Mouse (Mus musculus): ENCODE results near the gene Cyp2s1. TPM values are rescaled to one million over a fixed set of nuclear protein-coding genes. Genes with fewer than 3 reads are reported as not detected.

The Cyp2s1 gene
- total and polyA plus RNA-seq, 2 experiments from 2014 or later: 4.4 to 12.7 TPM

DNA sequence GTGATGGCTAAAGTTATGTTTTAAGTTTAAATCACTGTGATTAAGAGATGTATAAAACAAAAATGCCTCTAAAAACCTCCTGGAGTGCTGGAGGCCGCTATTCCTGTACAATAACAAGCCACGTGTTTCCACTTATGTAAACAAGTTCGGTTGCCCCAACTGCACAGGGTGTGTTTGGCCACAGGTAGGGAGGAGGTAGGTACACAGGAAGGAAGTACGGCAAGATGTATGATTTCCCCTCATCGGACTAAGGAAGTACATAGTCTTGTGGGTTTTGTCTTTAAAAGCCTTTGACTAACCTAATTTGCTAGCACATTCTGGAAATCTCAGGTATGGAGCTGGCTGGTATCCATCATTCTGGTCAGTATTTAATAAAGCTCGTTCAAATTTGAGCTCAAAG is 9.3 kb upstream of the Cyp2s1 start:
- TF ChIP-seq EP300 (IDR thresholded peaks at IDR 0.05; ENCODE audit: low read depth) (no peak), CTCF (IDR thresholded peaks at IDR 0.05; ENCODE audit: low read depth) (no peak)
- no peak overlapping the region for H3K9ac ChIP-seq (replicated peaks; ENCODE audit: low read depth, low read length)
- no peak overlapping the region for H3K27ac ChIP-seq (ENCODE audit: low read depth)
- ATAC-seq (ENCODE audit: insufficient read depth, low read depth) (no peak), DNase-seq (ENCODE audit: low spot score) (no peak)
- no peaks in the 10 kb centered on the region for H3K36me3 ChIP-seq (replicated peaks; ENCODE audit: control insufficient read depth, insufficient read depth, low read length)
- 67% methylated on average over 6 of the region's 6 CpGs for WGBS
- no peak overlapping the region for H3K4me2 ChIP-seq (ENCODE audit: low read depth, low read length)
- H3K4me3 ChIP-seq (ENCODE audit: low read depth, low read length): no peak overlapping the region
- peaks cover 12% of the 10 kb centered on the region for H3K4me1 ChIP-seq (ENCODE audit: control insufficient read depth, insufficient read depth)
- H3K9me3 ChIP-seq (replicated peaks; ENCODE audit: control insufficient read depth, low read length): no peaks in the 10 kb centered on the region
- H3K27me3 ChIP-seq (ENCODE audit: control insufficient read depth, insufficient read depth, low read length): no peaks in the 10 kb centered on the region

DNA sequence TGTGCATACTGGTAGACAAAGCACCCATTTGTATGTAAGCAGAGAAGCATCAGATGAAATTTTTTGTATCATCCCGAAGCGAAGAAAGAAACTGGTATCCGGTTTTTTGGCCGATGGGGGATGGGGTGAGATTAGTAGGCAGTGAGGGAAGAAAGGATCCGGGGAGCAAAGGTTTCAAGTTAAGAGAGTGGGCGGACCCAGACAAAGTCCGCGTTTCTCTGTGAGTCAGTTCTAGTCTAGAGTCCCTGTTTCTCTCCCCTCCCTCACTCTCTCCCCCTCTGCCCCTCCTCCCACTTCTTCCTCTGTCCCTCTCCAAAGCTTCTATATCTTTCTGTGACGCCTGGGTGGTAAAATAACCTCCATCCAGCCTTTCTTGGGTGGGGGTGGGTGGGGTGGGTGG is 8.3 kb upstream of the Cyp2s1 start:
- H3K9me3 ChIP-seq (replicated peaks; ENCODE audit: control insufficient read depth, low read length): no peaks in the 10 kb centered on the region
- no peaks in the 10 kb centered on the region for H3K27me3 ChIP-seq (ENCODE audit: control insufficient read depth, insufficient read depth, low read length)
- H3K9ac ChIP-seq (replicated peaks; ENCODE audit: low read depth, low read length): no peak overlapping the region
- H3K4me2 ChIP-seq (ENCODE audit: low read depth, low read length): no peak overlapping the region
- no peak for TF ChIP-seq CTCF (IDR thresholded peaks at IDR 0.05; ENCODE audit: low read depth)
- TF ChIP-seq EP300 (IDR thresholded peaks at IDR 0.05; ENCODE audit: low read depth): no peak
- no peaks in the 10 kb centered on the region for H3K36me3 ChIP-seq (replicated peaks; ENCODE audit: control insufficient read depth, insufficient read depth, low read length)
- WGBS: 55% methylated on average over 9 of the region's 9 CpGs
- no peak for DNase-seq (ENCODE audit: low spot score)
- H3K4me1 ChIP-seq (ENCODE audit: control insufficient read depth, insufficient read depth): peaks cover 12% of the 10 kb centered on the region
- H3K27ac ChIP-seq (ENCODE audit: low read depth): no peak overlapping the region
- H3K4me3 ChIP-seq (ENCODE audit: low read depth, low read length): no peak overlapping the region
- no peak for ATAC-seq (ENCODE audit: insufficient read depth, low read depth)

- no peak overlapping the region for H3K4me3 ChIP-seq (ENCODE audit: low read depth, low read length)
- TF ChIP-seq EP300 (IDR thresholded peaks at IDR 0.05; ENCODE audit: low read depth) (no peak), CTCF (IDR thresholded peaks at IDR 0.05; ENCODE audit: low read depth) (no peak)
- WGBS: 19% methylated on average over 7 of the region's 7 CpGs
- H3K4me2 ChIP-seq (ENCODE audit: low read depth, low read length): peak overlapping the region; percentile 73; the same call in 1 of the 2 replicates
- H3K9ac ChIP-seq (replicated peaks; ENCODE audit: low read depth, low read length): no peak overlapping the region
- no peak for DNase-seq (ENCODE audit: low spot score)
- peaks cover 22% of the 10 kb centered on the region for H3K27me3 ChIP-seq (ENCODE audit: control insufficient read depth, insufficient read depth, low read length)
- no peak overlapping the region for H3K27ac ChIP-seq (ENCODE audit: low read depth)
- no peaks in the 10 kb centered on the region for H3K9me3 ChIP-seq (replicated peaks; ENCODE audit: control insufficient read depth, low read length)
- no peaks in the 10 kb centered on the region for H3K36me3 ChIP-seq (replicated peaks; ENCODE audit: control insufficient read depth, insufficient read depth, low read length)
- ATAC-seq (ENCODE audit: insufficient read depth, low read depth): no peak
- H3K4me1 ChIP-seq (ENCODE audit: control insufficient read depth, insufficient read depth): no peaks in the 10 kb centered on the region
Measured at GRCm38 (mm10) chr7:25815571-25815970, 1.1 kb downstream of the Cyp2s1 start.

DNA sequence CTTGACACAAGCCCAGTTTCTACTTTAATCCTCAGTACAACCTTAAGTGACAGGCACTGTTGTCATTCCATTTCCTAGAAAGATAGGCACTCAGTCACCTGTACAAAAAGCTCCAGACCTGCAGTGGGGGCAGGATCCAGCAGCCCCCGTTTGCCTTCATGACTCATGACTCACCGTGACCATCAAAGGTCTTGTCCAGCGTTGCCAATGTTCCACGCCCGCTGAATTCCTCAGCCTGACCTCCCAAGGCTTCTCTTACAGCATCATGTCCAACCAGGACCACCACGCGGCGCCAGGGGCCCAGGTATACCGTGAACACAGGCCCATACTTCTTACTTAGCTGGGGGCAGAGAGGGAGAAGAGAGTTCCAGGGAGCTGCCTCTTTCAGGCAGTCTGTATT is 2.0 kb downstream of the Cyp2s1 start:
- no peak overlapping the region for H3K27ac ChIP-seq (ENCODE audit: low read depth)
- H3K27me3 ChIP-seq (ENCODE audit: control insufficient read depth, insufficient read depth, low read length): peaks cover 22% of the 10 kb centered on the region
- no peaks in the 10 kb centered on the region for H3K4me1 ChIP-seq (ENCODE audit: control insufficient read depth, insufficient read depth)
- no peak for ATAC-seq (ENCODE audit: insufficient read depth, low read depth)
- no peak overlapping the region for H3K9ac ChIP-seq (replicated peaks; ENCODE audit: low read depth, low read length)
- WGBS: 68% methylated on average over 9 of the region's 9 CpGs
- DNase-seq (ENCODE audit: low spot score): no peak
- no peak overlapping the region for H3K4me3 ChIP-seq (ENCODE audit: low read depth, low read length)
- H3K36me3 ChIP-seq (replicated peaks; ENCODE audit: control insufficient read depth, insufficient read depth, low read length): no peaks in the 10 kb centered on the region
- H3K9me3 ChIP-seq (replicated peaks; ENCODE audit: control insufficient read depth, low read length): no peaks in the 10 kb centered on the region
- H3K4me2 ChIP-seq (ENCODE audit: low read depth, low read length): no peak overlapping the region
- TF ChIP-seq EP300 (IDR thresholded peaks at IDR 0.05; ENCODE audit: low read depth) (no peak), CTCF (IDR thresholded peaks at IDR 0.05; ENCODE audit: low read depth) (no peak)

DNA sequence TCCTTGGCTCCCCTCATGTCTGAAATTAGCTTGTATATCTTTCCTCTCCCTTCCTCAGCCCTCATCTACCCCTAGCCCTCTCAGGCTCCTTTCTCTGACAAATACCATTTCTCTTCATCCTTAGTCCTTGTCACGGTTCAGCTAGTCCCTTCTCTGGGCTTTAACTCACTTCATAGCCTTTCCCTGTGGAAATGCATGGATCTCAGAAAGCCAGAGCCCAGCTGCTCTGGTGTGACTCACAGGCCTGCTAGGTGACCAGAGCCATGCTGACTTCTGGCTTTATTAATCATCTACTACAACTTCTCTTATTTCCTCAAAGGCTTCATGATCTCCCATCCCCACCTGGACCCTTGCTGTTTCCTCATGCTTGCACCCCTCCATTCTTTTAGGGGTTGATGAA is 4.5 kb downstream of the Cyp2s1 start:
- 68% methylated on average over 1 of the region's 1 CpGs for WGBS
- Histone ChIP-seq H3K27ac (ENCODE audit: low read depth) (no peak overlapping the region), H3K9me3 (replicated peaks; ENCODE audit: control insufficient read depth, low read length) (no peaks in the 10 kb centered on the region), H3K4me3 (ENCODE audit: low read depth, low read length) (no peak overlapping the region), H3K27me3 (ENCODE audit: control insufficient read depth, insufficient read depth, low read length) (peaks cover 22% of the 10 kb centered on the region), H3K9ac (replicated peaks; ENCODE audit: low read depth, low read length) (no peak overlapping the region), H3K4me2 (ENCODE audit: low read depth, low read length) (no peak overlapping the region), H3K4me1 (ENCODE audit: control insufficient read depth, insufficient read depth) (no peaks in the 10 kb centered on the region), H3K36me3 (replicated peaks; ENCODE audit: control insufficient read depth, insufficient read depth, low read length) (no peaks in the 10 kb centered on the region)
- TF ChIP-seq CTCF (IDR thresholded peaks at IDR 0.05; ENCODE audit: low read depth): no peak
- no peak for TF ChIP-seq EP300 (IDR thresholded peaks at IDR 0.05; ENCODE audit: low read depth)
- DNase-seq (ENCODE audit: low spot score) (no peak), ATAC-seq (ENCODE audit: insufficient read depth, low read depth) (no peak)

DNA sequence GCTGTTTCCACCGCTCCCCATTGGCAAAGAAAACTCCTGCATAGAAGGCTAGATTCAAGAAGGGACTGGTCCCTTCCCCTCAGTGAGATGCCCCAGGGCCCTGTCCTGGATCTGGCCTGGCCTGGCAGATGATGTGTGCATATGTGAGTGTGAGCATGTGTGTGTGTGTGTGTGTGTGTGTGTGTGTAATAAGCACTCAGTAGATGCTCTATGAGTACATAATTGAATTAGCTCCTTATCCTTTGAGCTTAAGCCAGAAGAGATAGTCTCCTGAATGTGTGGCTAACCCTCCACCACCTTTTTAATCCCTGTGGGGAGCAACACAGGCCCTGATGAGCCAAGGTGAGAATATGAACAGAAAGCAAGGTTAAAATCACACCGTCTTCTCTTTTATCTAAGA is 5.0 kb downstream of the Cyp2s1 start:
- Histone ChIP-seq H3K4me3 (ENCODE audit: low read depth, low read length) (no peak overlapping the region), H3K27ac (ENCODE audit: low read depth) (no peak overlapping the region), H3K9me3 (replicated peaks; ENCODE audit: control insufficient read depth, low read length) (no peaks in the 10 kb centered on the region), H3K4me2 (ENCODE audit: low read depth, low read length) (no peak overlapping the region), H3K27me3 (ENCODE audit: control insufficient read depth, insufficient read depth, low read length) (peaks cover 20% of the 10 kb centered on the region), H3K9ac (replicated peaks; ENCODE audit: low read depth, low read length) (no peak overlapping the region), H3K36me3 (replicated peaks; ENCODE audit: control insufficient read depth, insufficient read depth, low read length) (no peaks in the 10 kb centered on the region), H3K4me1 (ENCODE audit: control insufficient read depth, insufficient read depth) (no peaks in the 10 kb centered on the region)
- no peak for DNase-seq (ENCODE audit: low spot score)
- 51% methylated on average over 2 of the region's 2 CpGs for WGBS
- no peak for TF ChIP-seq EP300 (IDR thresholded peaks at IDR 0.05; ENCODE audit: low read depth)
- TF ChIP-seq CTCF (IDR thresholded peaks at IDR 0.05; ENCODE audit: low read depth): no peak
- no peak for ATAC-seq (ENCODE audit: insufficient read depth, low read depth)
